Mouse (Mus musculus) embryonic facial prominence, embryonic 11.5 days (tissue): ENCODE results near the gene Mcm8. TPM values are rescaled to one million over a fixed set of nuclear protein-coding genes. Genes with fewer than 3 reads are reported as not detected.

Source experiments
- ATAC-seq: fragments of 200-750 bp; cut with Nextera tagmentation; replicated peaks from 2 replicates; pipeline ENCODE4 v1.8.0; 2017; ENCODE audit warnings: low read depth; ENCODE audit not compliant: insufficient number of reproducible peaks, low FRiP score, low TSS enrichment
- DNase-seq: peaks from one replicate; pipeline ENCODE4 v3.0.0-alpha.2; 2015; ENCODE audit warnings: low spot score
- H3K27ac ChIP-seq: fragments of 300-500 bp; sonication (generic); replicated peaks from 2 replicates; pipeline ENCODE4 v1.5.1; 2014; ENCODE audit warnings: mild to moderate bottlenecking, low read depth, low read length, control low read depth
- H3K27me3 ChIP-seq: fragments of 300-500 bp; sonication (generic); 2 replicates; pipeline ENCODE4 v1.6.1; 2014; ENCODE audit warnings: mild to moderate bottlenecking, low read length, moderate library complexity, mixed read lengths; ENCODE audit not compliant: control insufficient read depth, insufficient read depth
- H3K36me3 ChIP-seq: fragments of 300-500 bp; sonication (generic); replicated peaks from 2 replicates; pipeline ENCODE4 v1.6.1; 2014; ENCODE audit warnings: low read depth, mild to moderate bottlenecking, low read length, moderate library complexity, mixed read lengths; ENCODE audit not compliant: control insufficient read depth, insufficient read depth
- H3K4me1 ChIP-seq: fragments of 300-500 bp; sonication (generic); 2 replicates; pipeline ENCODE4 v1.6.1; 2014; ENCODE audit warnings: low read length, mixed read lengths; ENCODE audit not compliant: control insufficient read depth, insufficient read depth
- H3K4me2 ChIP-seq: fragments of 300-500 bp; sonication (generic); 2 replicates; pipeline ENCODE4 v1.6.1; 2014; ENCODE audit warnings: low read depth, mild to moderate bottlenecking, control low read depth, low read length, moderate library complexity
- H3K4me3 ChIP-seq: fragments of 300-500 bp; sonication (generic); 2 replicates; pipeline ENCODE4 v1.5.1; 2014; ENCODE audit warnings: low read depth, low read length, control low read depth
- H3K9ac ChIP-seq: fragments of 300-500 bp; sonication (generic); replicated peaks from 2 replicates; pipeline ENCODE4 v1.6.1; 2014; ENCODE audit warnings: mild to moderate bottlenecking, control low read depth, low read length
- H3K9me3 ChIP-seq: fragments of 300-500 bp; sonication (generic); replicated peaks from 2 replicates; pipeline ENCODE4 v1.6.1; 2016; ENCODE audit warnings: mild to moderate bottlenecking, low read length, inconsistent platforms, mixed read lengths; ENCODE audit not compliant: control insufficient read depth
- WGBS: fragments of 180-500 bp; shearing (Covaris S2); extraction: QIAGEN DNeasy Blood & Tissue Kit; methylation state at CpG from one replicate; pipeline ENCODE4 v1.1.7; 2014; 5-methylcytosine and 5-hydroxymethylcytosine counted together
- polyA plus RNA-seq: library from polyadenylated mRNA; unstranded; fragments of >200 nt; fragmentation: Nextera tagmentation; extraction: Ambion mirVana; gene quantifications from 2 replicates; pipeline ENCODE4 v1.2.1, GENCODE M21; 2014

Gene Mcm8
- polyA plus RNA-seq, 1 experiment from 2014 or later = 25.0 TPM

- DNase-seq = no peak
- WGBS = 90% methylated on average over 2 of the region's 2 CpGs
- Histone ChIP-seq H3K4me2 (no peak overlapping the region), H3K27ac (no peak overlapping the region), H3K9ac (no peak overlapping the region), H3K36me3 (peaks cover 10% of the 10 kb centered on the region), H3K4me3 (no peak overlapping the region), H3K27me3 (no peaks in the 10 kb centered on the region), H3K4me1 (no peaks in the 10 kb centered on the region), H3K9me3 (no peaks in the 10 kb centered on the region)
- no peak for ATAC-seq
These were observed 13.0 kb upstream of the Mcm8 start for GRCm38 (mm10) chr2:132802976-132803375.

GRCm38 (mm10) chr2:132841071-132841470 is 25.1 kb downstream of the Mcm8 start:
- H3K9me3 ChIP-seq = no peaks in the 10 kb centered on the region
- no peaks in the 10 kb centered on the region for H3K36me3 ChIP-seq
- H3K9ac ChIP-seq = no peak overlapping the region
- H3K4me1 ChIP-seq = no peaks in the 10 kb centered on the region
- H3K4me3 ChIP-seq = no peak overlapping the region
- ATAC-seq = no peak
- DNase-seq = no peak
- H3K27me3 ChIP-seq = no peaks in the 10 kb centered on the region
- no peak overlapping the region for H3K4me2 ChIP-seq
- no peak overlapping the region for H3K27ac ChIP-seq
- WGBS = 93% methylated on average over 4 of the region's 4 CpGs

- under 1% methylated on average over 91 of the region's 96 CpGs for WGBS
- Histone ChIP-seq H3K9me3 (no peaks in the 10 kb centered on the region), H3K27me3 (no peaks in the 10 kb centered on the region), H3K4me3 (peak within 1 kb of the TSS; percentile 89), H3K4me1 (peaks cover 2% of the 10 kb centered on the region; the same call in 1 of the 2 replicates), H3K36me3 (no peaks in the 10 kb centered on the region), H3K27ac (peak within 1 kb of the TSS; percentile 67), H3K4me2 (peak within 1 kb of the TSS; percentile 76), H3K9ac (peak within 1 kb of the TSS; percentile 90)
- peak; percentile 93 for DNase-seq
- peak; percentile 93 for ATAC-seq
These were observed 30.7 kb downstream of the Mcm8 start, which contains the start of gene Crls1 for GRCm38 (mm10) chr2:132846407-132847358. Crls1 (plus strand) TSS chr2:132846666.

GRCm38 (mm10) chr2:132847581-132847980 is 31.6 kb downstream of the Mcm8 start:
- Histone ChIP-seq H3K27ac (no peak overlapping the region), H3K27me3 (no peaks in the 10 kb centered on the region), H3K4me1 (peaks cover 2% of the 10 kb centered on the region; the same call in 1 of the 2 replicates), H3K36me3 (no peaks in the 10 kb centered on the region), H3K9me3 (no peaks in the 10 kb centered on the region), H3K4me2 (peak overlapping the region; percentile 76), H3K4me3 (peak overlapping the region; percentile 89), H3K9ac (no peak overlapping the region)
- ATAC-seq (no peak), DNase-seq (no peak)
- WGBS = 40% methylated on average over 7 of the region's 7 CpGs

- H3K4me3 ChIP-seq = no peak overlapping the region
- no peaks in the 10 kb centered on the region for H3K36me3 ChIP-seq
- H3K4me2 ChIP-seq = no peak overlapping the region
- DNase-seq (no peak), ATAC-seq (no peak)
- H3K27me3 ChIP-seq = no peaks in the 10 kb centered on the region
- 95% methylated on average over 4 of the region's 4 CpGs for WGBS
- H3K9me3 ChIP-seq = no peaks in the 10 kb centered on the region
- H3K27ac ChIP-seq = no peak overlapping the region
- peaks cover 2% of the 10 kb centered on the region; the same call in 1 of the 2 replicates for H3K4me1 ChIP-seq
- H3K9ac ChIP-seq = no peak overlapping the region
These were observed 32.4 kb downstream of the Mcm8 start for GRCm38 (mm10) chr2:132848361-132848760.

- Histone ChIP-seq H3K27me3 (no peaks in the 10 kb centered on the region), H3K4me1 (peaks cover 2% of the 10 kb centered on the region; the same call in 1 of the 2 replicates), H3K9ac (no peak overlapping the region), H3K4me3 (no peak overlapping the region), H3K9me3 (no peaks in the 10 kb centered on the region), H3K27ac (no peak overlapping the region), H3K36me3 (no peaks in the 10 kb centered on the region), H3K4me2 (no peak overlapping the region)
- 94% methylated on average over 6 of the region's 6 CpGs for WGBS
- DNase-seq (no peak), ATAC-seq (no peak)
These were observed 33.2 kb downstream of the Mcm8 start for GRCm38 (mm10) chr2:132849141-132849540.

- H3K9me3 ChIP-seq = no peaks in the 10 kb centered on the region
- no peak overlapping the region for H3K4me3 ChIP-seq
- H3K27ac ChIP-seq = no peak overlapping the region
- H3K4me2 ChIP-seq = no peak overlapping the region
- H3K4me1 ChIP-seq = no peaks in the 10 kb centered on the region
- no peaks in the 10 kb centered on the region for H3K27me3 ChIP-seq
- WGBS = 86% methylated on average over 1 of the region's 1 CpGs
- no peaks in the 10 kb centered on the region for H3K36me3 ChIP-seq
- no peak for DNase-seq
- H3K9ac ChIP-seq = no peak overlapping the region
- ATAC-seq = no peak
These were observed 37.1 kb downstream of the Mcm8 start for GRCm38 (mm10) chr2:132853051-132853450.

GRCm38 (mm10) chr2:132856333-132856732 is 40.4 kb downstream of the Mcm8 start:
- ATAC-seq (no peak), DNase-seq (no peak)
- Histone ChIP-seq H3K4me2 (no peak overlapping the region), H3K36me3 (no peaks in the 10 kb centered on the region), H3K27me3 (no peaks in the 10 kb centered on the region), H3K4me3 (no peak overlapping the region), H3K27ac (no peak overlapping the region), H3K9me3 (no peaks in the 10 kb centered on the region), H3K9ac (no peak overlapping the region), H3K4me1 (no peaks in the 10 kb centered on the region)
- 84% methylated on average over 5 of the region's 5 CpGs for WGBS
